Mouse (Mus musculus) CH12.LX (cell line): ENCODE data around the gene Ugt1a5.

Experiments used
- CTCF ChIP-seq, 2 experiments: IDR thresholded peaks in 1 of 2; conservative IDR thresholded peaks in 1 of 2; 2 replicates each; pipeline ENCODE4 v1.5.1; 2011 to 2012; ENCODE audit warnings: low read depth in 2 of 2, low read length in 2 of 2, improper control_type of control experiment in 1 of 2, inconsistent platforms in 1 of 2, mild to moderate bottlenecking in 1 of 2, moderate library complexity in 1 of 2
- E2F4 ChIP-seq: IDR thresholded peaks from 2 replicates; pipeline ENCODE4 v1.6.1; 2011; ENCODE audit warnings: low read depth, low read length, improper control_type of control experiment; ENCODE audit not compliant: insufficient replicate concordance
- EP300 ChIP-seq: IDR thresholded peaks from 2 replicates; pipeline ENCODE4 v1.6.1; 2011; ENCODE audit warnings: low read length, improper control_type of control experiment
- GABPA ChIP-seq: IDR thresholded peaks from 2 replicates; pipeline ENCODE4 v1.6.1; 2012; ENCODE audit warnings: low read depth, low read length, improper control_type of control experiment, inconsistent platforms; ENCODE audit not compliant: insufficient replicate concordance
- TBP ChIP-seq: conservative IDR thresholded peaks from 2 replicates; pipeline ENCODE4 v1.6.1; 2011; ENCODE audit warnings: low read depth, low read length, improper control_type of control experiment

GRCm38 (mm10) chr1:88136646-88137045, 29.2 kb upstream of the Ugt1a5 start:
- TF ChIP-seq TBP (no peak), GABPA (no peak), E2F4 (no peak), CTCF (conservative IDR thresholded peaks at IDR 0.05 in 1 of 2, IDR thresholded peaks at IDR 0.05 in 1 of 2; ENCODE audit: low read depth in 2 of 2, low read length in 2 of 2) (no peak), EP300 (no peak)
